Mouse (Mus musculus): Measurements from ENCODE around the gene Tmem63a.
"Not testable (repeated sequence)": the region's sequence is repeated elsewhere in the genome, so short reads cannot be mapped to it uniquely, and the experiment has no call there.

Gene Tmem63a

DNA sequence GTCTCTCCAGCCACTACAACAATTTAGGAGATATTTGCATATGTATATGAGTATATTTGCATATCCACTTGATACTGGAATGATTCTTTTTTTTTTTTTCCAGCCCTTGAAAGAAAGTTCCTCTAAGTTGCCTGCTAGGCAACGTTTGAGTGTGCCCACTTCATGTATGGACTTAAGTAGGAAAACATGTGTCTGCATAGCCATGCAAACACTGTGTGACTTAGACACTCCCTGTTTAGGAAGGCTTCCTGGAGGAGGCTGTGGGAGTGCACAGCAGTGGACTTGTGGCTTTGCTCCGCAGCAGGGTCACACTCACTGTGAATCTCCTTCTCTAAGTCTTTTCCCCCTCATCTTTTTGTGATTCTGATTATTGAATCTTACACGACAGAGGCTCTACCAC is 16.7 kb downstream of the Tmem63a start:
- no peak for DNase-seq (ENCODE audit: low spot score)

DNA sequence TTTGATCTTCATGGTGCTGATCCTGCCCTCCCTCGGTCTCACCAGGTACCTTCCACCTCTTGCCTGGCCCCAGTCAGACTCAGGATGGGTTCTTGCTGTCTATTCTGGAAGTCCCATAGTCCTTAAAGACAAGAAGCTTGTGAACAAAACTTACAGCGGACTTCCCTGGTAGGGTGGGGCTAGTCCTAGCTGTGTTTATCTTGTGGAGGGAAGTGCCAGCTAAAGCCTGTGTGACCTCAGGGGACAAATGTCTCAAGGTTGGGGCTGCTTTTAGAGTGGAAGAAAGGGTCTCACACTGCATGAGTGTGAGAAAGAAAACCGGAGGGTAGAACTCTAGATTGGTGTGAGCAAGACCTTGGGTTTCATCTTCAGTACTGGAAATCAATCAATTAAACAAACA is 23.6 kb downstream of the Tmem63a start:
- DNase-seq (ENCODE audit: low spot score), result no peak

GRCm38 (mm10) chr1:180966542-180966941 is 24.4 kb downstream of the Tmem63a start:
- no peak for DNase-seq (ENCODE audit: low spot score)

- DNase-seq (ENCODE audit: low spot score), result no peak
Observed at GRCm38 (mm10) chr1:180967261-180967660, 25.1 kb downstream of the Tmem63a start.

GRCm38 (mm10) chr1:180972941-180973340 is 30.8 kb downstream of the Tmem63a start:
- no peak for DNase-seq (ENCODE audit: low spot score)

- no peak for DNase-seq (ENCODE audit: low spot score)
Observed at GRCm38 (mm10) chr1:180974126-180974746, 32.1 kb downstream of the Tmem63a start.

DNA sequence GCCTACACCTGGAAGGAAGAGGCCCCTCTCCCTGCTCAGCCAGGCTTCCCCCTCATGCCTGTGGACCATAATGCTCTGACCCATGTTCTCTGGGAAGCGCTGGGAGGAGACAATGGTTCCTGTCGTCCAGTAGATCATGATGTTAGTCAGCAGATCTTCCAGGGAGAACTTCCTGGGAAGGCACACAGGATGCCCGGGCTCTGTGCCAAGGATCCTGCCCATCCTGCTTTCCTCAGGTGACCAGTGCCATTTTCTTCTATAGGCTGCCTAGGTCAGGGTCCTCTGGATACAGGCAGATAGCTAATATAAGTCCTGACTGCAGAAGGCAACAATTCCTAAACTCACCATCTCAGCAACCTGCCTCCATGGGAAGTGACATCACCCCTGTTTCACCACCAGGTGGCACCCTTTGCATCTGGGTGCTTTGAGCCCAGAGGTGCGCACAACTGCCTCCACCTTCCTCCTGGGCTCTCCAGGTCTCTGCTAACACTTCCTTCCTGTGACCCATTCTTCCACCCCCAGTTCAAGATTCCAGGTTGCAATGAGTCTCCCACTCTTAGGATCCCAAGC is 34.1 kb downstream of the Tmem63a start:
- DNase-seq (ENCODE audit: low spot score), result no peak

DNA sequence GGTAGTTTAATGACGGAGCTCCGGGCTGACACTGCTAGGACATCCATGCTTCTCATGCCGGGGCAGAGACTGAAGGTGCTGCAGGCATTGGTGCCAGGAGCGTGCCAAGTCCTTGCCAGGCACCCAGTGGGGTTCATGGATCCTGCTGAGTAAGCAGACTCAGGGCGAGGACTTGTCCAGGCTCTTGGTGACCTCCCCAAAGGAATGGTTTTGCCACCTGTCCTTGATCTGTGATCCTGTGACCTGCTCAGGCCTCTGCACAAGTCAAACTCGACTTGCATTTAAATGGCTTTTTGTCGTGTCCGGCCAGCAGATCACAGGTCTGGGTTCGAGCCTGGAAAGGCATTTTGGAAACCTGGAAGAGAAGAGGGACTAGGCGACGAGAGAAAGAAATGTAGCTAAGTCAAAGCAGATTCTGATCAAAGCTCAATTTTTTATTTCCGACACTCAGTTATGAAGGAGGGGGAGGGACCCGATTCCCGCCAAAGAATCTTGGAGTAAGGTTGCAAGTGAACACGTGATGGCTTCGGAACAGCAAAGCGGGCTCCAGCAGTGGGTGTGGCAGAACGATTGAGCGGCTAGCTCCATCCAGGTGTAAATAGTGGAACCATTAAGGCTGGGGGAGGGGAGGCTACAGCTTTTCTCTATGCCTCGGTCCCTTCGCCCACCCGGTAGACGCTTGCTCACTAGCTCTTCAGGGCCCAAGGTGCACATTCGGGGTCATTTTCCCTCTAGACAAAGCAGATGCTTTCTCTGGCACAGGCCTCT is 37.5 kb downstream of the Tmem63a start:
- no peak for DNase-seq (ENCODE audit: low spot score)

GRCm38 (mm10) chr1:180980464-180980863 is 38.3 kb downstream of the Tmem63a start:
- DNase-seq (ENCODE audit: low spot score), result no peak

DNA sequence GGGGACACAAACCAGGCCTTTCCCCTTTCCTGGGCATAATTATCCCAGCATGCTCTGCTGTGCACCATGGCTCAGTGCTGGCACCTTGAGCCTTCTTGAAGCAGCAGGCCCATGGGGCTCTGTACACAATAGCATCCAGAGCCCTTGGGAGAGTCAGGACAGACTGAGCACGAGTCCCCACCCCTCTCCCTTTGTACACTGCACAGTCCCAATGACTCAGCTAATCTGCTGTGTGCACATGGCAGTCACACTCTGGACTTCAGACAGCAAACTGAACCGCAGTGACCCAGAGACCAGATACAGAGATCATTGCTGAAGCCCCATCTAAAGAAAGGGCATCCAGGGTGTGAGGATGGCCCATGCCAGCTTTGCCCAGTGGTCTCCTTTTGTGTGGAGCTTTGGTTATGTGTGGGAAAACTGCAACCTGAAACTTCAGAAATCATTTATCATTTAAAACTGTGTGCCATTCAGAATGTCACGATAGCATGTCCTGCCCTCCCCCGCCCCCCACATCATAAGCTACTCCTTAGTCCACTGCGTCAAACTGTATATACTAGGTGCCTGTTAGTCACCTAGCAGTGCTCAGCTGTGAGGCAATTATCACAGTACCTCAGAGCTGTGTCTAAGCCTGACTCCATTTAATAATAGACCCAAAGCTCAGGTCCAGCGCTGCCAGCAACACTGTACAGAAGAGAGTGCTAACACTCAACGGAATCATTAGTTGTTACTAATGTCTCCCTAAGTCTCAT is 39.3 kb downstream of the Tmem63a start:
- not testable (repeated sequence) for DNase-seq (ENCODE audit: low spot score)

- no peak for DNase-seq (ENCODE audit: low spot score)
Observed at GRCm38 (mm10) chr1:180986701-180987100, 44.6 kb downstream of the Tmem63a start.

DNA sequence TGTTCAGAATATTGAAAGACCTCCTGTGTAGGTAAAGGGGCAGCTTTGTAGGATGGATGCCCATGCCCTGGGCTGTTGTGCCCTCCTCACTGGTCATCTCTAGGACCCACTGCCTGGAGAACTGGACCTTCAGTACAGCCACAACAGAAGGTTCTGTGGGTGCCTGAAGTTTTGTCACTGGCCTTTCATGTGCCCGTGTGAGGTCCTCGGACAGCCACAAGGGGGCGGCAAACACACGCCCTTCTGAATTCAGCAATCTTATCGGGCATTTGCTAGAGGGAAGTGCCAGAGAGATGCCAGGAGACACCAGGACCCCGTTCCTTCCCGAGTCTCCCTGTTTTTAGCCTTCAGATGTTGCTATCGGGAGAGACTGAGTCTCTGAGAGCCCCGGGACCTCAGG is 45.6 kb downstream of the Tmem63a start:
- DNase-seq (ENCODE audit: low spot score), result no peak

GRCm38 (mm10) chr1:180990671-180991070 is 48.5 kb downstream of the Tmem63a start:
- no peak for DNase-seq (ENCODE audit: low spot score)

GRCm38 (mm10) chr1:180992142-180992541 is 50.0 kb downstream of the Tmem63a start:
- DNase-seq (ENCODE audit: low spot score), result no peak

GRCm38 (mm10) chr1:181000501-181001092 is 58.5 kb downstream of the Tmem63a start:
- DNase-seq (ENCODE audit: low spot score), result no peak

DNA sequence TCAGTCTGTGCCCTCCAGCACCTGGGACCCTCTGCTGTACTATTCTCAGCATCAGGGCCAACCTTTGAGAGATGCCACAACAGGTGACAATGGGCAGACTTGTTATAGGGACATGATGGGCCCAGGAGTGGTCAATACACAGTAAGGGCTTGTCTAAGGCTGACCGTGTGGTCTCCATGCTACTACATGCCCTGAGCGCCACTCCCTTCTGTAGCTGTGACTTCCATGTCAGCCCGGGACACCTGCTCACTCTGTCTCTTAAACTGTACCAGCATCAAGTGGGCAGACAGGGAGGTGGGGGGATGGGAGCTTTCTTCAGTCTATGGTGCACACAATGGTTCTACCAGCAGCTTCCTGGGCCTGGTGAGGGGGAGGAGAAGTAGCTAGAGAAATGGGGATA is 59.1 kb downstream of the Tmem63a start:
- no peak for DNase-seq (ENCODE audit: low spot score)

GRCm38 (mm10) chr1:181001621-181002020 is 59.5 kb downstream of the Tmem63a start:
- no peak for DNase-seq (ENCODE audit: low spot score)

GRCm38 (mm10) chr1:181003790-181004189 is 61.6 kb downstream of the Tmem63a start:
- no peak for DNase-seq (ENCODE audit: low spot score)

- DNase-seq (ENCODE audit: low spot score), result no peak
Observed at GRCm38 (mm10) chr1:181005331-181005730, 63.2 kb downstream of the Tmem63a start.

DNA sequence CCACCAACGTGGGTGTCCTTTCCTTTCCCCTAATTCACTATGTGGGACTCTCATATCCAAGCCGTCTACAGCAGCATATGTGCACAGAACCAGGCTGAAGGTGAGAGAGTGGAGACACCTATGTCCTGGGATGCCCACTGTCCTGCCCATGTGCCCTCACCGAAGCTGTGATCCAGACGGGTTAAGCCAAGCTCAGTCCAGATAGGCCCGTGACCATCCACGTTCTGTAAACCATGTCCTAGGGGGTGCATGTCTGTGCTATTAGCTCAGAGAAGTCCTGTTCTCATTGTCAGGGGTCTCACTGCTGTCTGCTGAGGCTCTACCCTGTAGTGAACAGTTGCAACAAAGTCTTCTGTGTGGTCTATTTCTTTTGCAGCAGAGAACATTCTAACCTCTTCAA is 65.7 kb downstream of the Tmem63a start:
- no peak for DNase-seq (ENCODE audit: low spot score)

DNA sequence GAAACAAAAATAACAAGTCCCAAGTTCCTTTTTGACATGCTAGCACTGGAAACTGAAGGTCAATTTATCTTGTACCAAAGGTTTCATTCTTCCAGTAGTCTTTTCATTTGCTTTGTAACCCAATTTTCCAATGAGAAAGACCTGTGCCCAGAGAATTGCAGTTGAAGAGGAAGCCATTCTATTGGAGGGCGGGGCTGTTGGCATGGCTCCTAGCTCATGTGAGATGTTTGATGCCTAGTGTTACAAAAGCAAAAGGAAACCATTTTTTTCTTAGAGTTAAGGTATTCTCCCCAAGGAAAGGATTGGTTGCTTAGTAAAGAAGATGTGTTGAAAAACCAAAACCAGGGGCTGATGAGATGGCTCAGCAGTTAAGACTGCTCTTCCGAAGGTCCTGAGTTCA is 66.1 kb downstream of the Tmem63a start:
- no peak for DNase-seq (ENCODE audit: low spot score)

DNA sequence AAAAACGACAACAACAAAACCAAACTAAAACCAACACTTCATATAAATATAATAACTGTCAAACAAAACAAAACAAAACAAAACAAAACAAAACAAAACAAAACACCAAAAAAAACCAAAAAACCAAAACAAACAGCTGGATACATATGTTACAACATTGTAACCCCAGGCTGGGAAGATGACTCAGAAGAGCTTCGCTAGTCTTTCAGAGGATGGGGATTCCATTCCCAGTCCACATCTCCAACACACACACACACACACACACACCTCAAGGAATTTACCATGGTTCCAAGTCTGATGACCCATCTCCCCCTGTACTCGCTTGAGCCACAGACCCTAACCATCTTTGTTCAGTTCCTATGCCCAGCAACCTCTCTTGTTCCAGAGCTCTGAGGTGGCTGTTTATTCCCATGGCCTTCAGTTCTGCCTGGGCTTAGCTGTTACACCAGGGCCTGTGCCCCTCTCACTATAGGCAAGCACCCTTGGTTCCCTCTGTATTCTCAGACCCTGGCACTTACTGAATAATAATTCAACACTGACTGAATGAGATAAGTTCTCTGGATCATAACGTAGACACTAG is 67.0 kb downstream of the Tmem63a start:
- no peak for DNase-seq (ENCODE audit: low spot score)
